Mouse (Mus musculus) erythroblast, embryonic 14.5 days (primary cell): ENCODE measurements around the gene Sgcd.

Experiments used
- GATA1 ChIP-seq: IDR thresholded peaks from 2 replicates; pipeline ENCODE4 v1.6.1; 2012; ENCODE audit warnings: low read length, inconsistent platforms, mixed read lengths
- TAL1 ChIP-seq: IDR thresholded peaks from 3 replicates; pipeline ENCODE4 v1.6.1; 2012; ENCODE audit warnings: low read length, inconsistent platforms, mixed read lengths

DNA sequence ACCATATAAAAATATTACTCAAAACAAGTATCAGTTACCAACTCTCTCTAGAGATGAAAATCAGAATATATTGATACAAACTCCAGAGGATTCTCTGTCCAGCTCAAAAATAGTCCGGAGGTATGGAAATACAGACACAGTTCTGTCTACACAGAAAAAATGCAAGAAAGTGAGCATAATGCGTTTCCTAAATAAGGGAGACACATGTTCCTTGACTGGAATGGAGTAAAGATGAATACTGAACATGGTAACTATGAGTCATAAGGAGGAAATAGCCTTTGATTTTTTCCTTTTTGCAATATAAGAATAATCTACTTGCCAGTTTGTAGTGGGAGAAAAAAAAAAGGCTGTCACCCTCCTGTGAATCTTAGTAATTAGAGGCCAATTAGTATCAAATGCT, 655.1 kb downstream of the Sgcd start:
- TF ChIP-seq GATA1 (no peak), TAL1 (no peak)
